Mouse (Mus musculus) cerebellum, postnatal 25 days (tissue): ENCODE data around the gene Zmynd11.

Experiments
- DNase-seq, 2 experiments: peaks; one replicate each; pipeline ENCODE4 v3.0.0; 2021; ENCODE audit warnings: mixed read lengths in 2 of 2

The Zmynd11 gene

GRCm38 (mm10) chr13:9713462-9714134, 51.5 kb downstream of the Zmynd11 start:
- no peak for DNase-seq

DNA sequence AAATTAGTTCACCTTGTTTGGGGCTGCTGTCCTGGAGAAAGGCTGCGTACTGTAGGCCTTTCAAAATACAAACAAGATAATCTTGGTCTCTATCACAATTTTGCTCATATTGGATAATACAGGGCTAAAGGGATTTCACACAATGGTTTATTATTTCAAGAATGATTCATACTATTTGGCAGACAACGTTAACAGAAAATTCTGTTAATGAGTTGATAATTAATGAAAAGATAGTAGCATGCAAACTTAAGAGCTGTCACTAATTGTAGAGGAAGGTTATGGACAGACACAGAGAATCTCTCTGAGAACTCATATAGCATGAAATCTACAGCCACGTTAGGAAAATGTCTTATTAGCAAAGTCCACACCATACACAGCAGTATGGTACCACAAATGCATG, 52.2 kb downstream of the Zmynd11 start:
- no peak for DNase-seq

DNA sequence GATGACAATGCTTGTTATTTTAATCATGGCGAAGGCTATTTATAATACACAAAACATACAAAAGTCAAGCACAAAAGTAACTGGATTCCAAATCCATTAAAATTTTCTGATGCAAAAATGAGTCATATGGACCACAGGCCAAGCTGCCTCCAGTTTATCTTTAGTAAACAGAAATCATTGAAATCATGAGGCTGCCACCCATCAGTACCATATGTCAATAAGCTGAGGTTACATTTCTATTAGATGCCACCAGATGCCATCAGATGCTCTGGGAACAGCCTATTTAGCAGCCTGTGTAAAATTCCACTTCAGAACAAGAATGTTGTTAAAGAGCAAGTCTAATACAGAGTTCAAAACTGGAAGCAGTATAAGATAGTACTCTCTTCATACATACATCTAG, 52.7 kb downstream of the Zmynd11 start:
- DNase-seq, result no peak

GRCm38 (mm10) chr13:9708433-9709240, 56.5 kb downstream of the Zmynd11 start:
- DNase-seq, result no peak

DNA sequence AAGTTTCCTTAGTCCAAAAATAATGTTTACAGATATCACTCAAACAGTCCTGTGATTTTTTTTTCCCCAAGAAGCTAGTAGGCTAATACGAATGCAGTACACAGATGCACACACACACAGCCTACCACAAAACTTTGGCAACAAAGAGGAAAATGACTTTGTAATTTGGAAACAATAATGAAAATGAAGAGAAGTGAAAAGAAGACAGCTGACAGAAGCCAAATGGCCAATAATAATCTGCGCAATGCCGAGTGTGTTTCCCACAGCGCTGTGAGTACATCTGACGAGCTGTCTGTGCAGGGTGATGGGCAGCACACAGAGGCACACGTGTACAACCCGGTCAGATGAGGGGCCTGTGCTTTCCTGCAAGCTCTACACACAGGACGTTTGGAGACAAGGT, 58.4 kb downstream of the Zmynd11 start:
- DNase-seq, result no peak

DNA sequence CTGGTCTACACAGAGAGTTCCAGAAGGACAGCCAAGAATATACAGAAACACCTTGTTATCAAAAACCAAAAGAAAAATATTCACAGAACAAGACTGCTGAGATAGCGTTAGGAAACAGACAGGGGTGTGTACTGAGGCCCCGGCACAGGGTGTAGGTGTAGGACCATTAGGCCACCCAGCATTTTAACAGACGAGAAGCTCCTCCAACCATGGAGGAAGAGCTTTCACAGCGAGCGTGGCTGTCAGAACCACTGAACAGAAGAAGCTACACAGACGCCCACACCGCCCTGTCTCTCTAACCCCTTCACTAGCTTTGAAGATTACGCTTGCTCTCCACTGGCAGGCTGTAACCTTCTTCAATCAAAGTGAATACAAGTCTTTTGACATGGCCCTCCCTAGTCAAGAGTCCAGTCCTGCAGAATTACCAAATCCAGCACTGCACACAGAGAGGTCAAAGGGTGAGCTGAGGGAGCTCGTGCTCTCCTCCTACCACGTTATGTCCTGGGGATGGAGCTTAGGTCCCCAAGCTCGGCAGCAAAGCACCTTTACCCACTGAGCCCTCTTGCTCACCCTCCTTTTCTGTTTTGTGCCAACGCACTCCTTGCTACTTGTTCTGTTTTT, 62.4 kb downstream of the Zmynd11 start:
- no peak for DNase-seq

- no peak for DNase-seq
Measured at GRCm38 (mm10) chr13:9697340-9697739, 67.8 kb downstream of the Zmynd11 start.

GRCm38 (mm10) chr13:9695809-9696208, 69.3 kb downstream of the Zmynd11 start:
- no peak for DNase-seq

GRCm38 (mm10) chr13:9695403-9695802, 69.7 kb downstream of the Zmynd11 start:
- no peak for DNase-seq

GRCm38 (mm10) chr13:9694651-9695050, 70.5 kb downstream of the Zmynd11 start:
- no peak for DNase-seq

GRCm38 (mm10) chr13:9692876-9693275, 72.3 kb downstream of the Zmynd11 start:
- DNase-seq, result no peak

- no peak for DNase-seq
Measured at GRCm38 (mm10) chr13:9689366-9689765, 75.8 kb downstream of the Zmynd11 start.

- peak; percentile 76 to 79 for DNase-seq
Measured at GRCm38 (mm10) chr13:9686765-9687164, 78.4 kb downstream of the Zmynd11 start.

- peak; percentile 48 to 63 for DNase-seq
Measured at GRCm38 (mm10) chr13:9686261-9686660, 78.9 kb downstream of the Zmynd11 start.

- DNase-seq, result peak; percentile 73 to 74
Measured at GRCm38 (mm10) chr13:9684153-9684923, 80.8 kb downstream of the Zmynd11 start.

GRCm38 (mm10) chr13:9683280-9683679, 81.8 kb downstream of the Zmynd11 start:
- DNase-seq, result no peak

DNA sequence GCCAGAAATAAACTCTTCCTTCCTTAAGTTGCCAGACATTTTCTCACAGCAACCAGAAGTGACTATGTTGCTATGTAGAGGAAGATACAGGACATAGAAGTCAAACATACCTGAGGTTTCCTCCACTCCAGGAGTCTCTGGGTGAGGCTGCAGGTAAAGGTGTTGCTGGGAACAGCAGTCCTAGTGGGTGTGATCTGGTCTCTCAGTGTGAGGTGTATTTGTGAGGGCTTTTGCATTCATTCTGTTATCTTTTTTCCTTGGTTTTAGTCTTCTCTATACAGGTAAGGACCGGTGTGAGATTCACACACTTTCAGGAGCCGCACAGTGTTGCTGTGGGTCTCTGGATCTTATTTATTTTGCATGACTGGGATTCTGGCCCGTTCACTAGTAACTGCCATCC, 83.6 kb downstream of the Zmynd11 start:
- no peak for DNase-seq

DNA sequence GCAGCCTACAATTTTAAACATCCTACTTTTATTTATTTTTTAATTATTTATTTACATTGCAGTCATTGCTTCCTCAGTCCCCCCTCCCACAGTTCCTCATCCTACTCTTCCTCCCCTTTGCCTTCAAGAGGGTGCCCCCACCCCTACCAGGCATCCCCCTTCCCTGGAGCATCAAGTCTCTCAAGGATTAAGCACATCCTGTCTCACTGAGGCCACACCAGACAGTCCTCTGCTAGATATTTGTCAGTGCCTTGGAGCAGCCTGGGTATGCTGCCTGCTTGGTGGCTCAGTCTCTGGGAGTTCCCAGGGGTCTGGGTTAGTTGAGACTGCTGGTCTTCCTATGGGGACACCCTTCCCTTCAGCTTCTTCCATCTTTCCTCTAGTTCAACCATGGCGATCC, 91.0 kb downstream of the Zmynd11 start:
- DNase-seq, result no peak

GRCm38 (mm10) chr13:9669246-9669645, 95.9 kb downstream of the Zmynd11 start:
- DNase-seq, result no peak

- DNase-seq, result no peak
Measured at GRCm38 (mm10) chr13:9667954-9668496, 97.1 kb downstream of the Zmynd11 start.

DNA sequence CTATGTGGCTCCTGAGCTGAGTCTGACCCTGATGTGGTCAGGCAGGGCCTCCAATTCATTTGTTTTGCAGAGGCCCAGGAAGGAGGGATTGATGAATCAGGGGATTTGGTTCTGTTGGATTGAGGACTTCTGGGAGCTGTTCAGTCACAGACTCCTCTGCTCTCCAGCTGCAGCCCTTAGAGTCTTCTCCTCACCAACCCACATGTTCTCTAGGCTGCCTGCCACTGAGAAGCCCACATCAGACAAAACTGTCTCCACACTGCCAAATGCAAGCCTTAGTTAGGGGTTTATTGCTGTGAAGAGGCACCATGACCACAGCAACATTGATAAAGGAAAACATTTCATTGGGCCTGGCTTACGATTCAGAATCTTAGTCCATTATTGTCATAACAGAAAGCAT, 101.5 kb downstream of the Zmynd11 start:
- DNase-seq, result no peak

GRCm38 (mm10) chr13:9660711-9661110, 104.4 kb downstream of the Zmynd11 start:
- DNase-seq, result no peak

- no peak for DNase-seq
Measured at GRCm38 (mm10) chr13:9656613-9657012, 108.5 kb downstream of the Zmynd11 start.
